Mouse (Mus musculus): ENCODE results near the gene Spsb1. TPM values are rescaled to one million over a fixed set of nuclear protein-coding genes. Genes with fewer than 3 reads are reported as not detected.

Gene Spsb1
- 1 to 10 TPM; 5.2 to 8.2 TPM for total RNA-seq (2021)
- long read RNA-seq, experiment 1, partial matches to known transcripts = 0 of 2 reads
- long read RNA-seq, experiment 1, other reads (novel, unspliced or antisense) = 0 of 2 reads
- long read RNA-seq, experiment 2, partial matches to known transcripts = 0 of 4 reads
- long read RNA-seq, experiment 2, other reads (novel, unspliced or antisense) = 2 of 4 reads

- DNase-seq = peak; percentile 97
Measured at GRCm38 (mm10) chr4:149954893-149955439, at the start of gene Spsb1. TSS of gene Spsb1 (minus strand) at chr4:149955043.

- no peak for DNase-seq
Measured at GRCm38 (mm10) chr4:150003641-150004040, 48.8 kb upstream of the Spsb1 start.

DNA sequence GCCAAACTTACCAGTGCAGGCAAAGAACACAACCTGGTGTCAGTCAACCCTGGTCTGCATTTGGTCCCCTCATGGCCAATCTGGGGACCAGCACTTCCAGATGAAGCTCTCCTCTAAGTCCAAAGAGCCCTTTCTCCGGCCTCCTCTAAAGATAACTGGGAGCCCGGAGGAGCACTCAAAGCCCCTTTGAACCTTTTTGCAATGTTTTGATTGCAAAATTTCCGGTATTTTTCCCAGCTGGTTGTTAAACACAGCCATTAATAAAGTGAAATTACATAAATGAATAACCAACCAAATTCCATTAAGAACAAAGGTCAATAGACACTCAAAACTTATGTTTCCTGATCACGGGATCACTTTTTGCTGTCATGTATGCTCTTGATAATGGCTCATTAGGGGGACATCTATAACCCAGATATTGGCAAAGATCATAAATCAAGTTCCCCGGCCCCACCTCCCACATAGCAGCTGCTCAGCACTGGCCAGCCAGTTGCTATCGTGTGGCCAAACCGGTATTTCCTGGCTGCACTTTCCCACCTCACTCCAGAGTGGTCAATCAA, 48.3 kb upstream of the Spsb1 start:
- peak; percentile 67 for DNase-seq

- DNase-seq = peak; percentile 40
Measured at GRCm38 (mm10) chr4:150002021-150002528, 47.2 kb upstream of the Spsb1 start.

GRCm38 (mm10) chr4:150001221-150001860, 46.5 kb upstream of the Spsb1 start:
- DNase-seq = no peak

- no peak for DNase-seq
Measured at GRCm38 (mm10) chr4:149999931-150000555, 45.2 kb upstream of the Spsb1 start.

DNA sequence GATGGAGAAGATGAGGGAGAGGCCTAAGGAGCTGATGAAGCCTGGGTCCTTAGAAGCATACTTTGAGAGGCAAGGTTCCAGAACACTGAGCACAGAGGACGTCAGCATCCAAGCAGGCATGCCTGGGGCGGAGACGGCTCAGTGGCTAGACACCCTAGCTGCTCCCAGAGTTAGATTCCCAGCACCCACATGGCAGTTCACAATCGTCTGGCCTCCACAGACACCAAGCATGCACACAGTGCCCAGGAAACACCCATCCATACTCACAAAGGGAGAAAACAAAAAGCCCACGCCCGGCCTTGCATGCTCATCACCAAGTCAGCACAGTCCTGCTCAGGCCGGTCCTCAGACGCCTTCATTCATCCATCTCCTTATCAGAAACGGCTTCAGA, 44.7 kb upstream of the Spsb1 start:
- no peak for DNase-seq

DNA sequence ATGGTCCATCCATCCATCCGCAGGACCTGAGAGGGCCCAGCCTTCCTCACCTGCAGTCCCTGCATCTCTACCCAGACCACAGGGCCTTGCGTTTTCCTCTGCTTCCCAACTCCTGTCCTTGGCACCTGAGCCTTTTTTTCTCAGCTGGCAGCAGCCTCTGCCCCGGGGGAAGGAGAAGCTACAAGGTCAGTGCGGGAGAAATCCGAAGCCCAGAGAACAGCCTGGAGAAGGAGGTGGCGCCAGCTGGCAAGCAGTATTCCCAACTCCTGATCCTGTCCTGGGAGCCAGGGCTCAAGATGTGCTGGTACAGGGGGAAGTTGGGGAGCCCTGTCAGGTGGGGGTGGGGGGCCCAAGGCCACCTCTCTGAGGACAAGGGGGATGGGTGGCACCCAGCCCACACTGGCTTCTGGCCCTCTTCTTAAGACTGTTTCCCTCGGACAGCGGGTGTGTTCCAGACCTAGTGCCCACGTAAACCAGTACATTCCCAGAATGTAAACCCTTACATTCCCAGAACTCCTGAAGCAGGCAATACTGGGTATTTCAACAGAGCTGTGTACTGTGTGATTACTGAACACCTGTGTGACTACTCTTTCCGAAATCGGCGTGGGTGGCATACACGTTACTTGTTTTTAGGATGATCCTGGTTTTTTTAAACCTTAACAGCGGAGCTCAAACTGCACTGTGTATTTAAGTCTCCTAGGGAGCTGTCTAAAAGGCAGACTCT, 44.1 kb upstream of the Spsb1 start:
- DNase-seq = peak; percentile 92

- peak; percentile 68 for DNase-seq
Measured at GRCm38 (mm10) chr4:149997999-149998398, 43.2 kb upstream of the Spsb1 start.

DNA sequence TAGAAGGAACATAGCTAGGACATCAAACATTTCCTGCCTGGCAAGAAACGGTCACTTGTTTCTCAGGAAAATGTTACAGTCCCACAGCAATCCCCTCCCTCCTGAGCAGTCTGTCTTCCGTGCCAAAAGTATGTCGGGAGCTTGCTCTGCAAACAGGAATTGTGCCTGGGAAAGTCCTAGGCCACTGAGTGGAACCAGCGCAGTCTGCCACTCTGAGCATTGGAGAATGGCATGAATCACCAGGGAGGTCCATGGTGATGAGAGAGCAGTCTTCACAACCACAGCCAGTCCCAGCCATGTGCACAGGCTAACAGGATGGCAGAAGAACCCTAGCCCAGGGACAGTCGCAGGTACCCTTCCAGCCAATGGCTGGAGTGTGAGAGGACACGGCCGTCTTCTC, 41.6 kb upstream of the Spsb1 start:
- DNase-seq = no peak

- DNase-seq = no peak
Measured at GRCm38 (mm10) chr4:149995911-149996310, 41.1 kb upstream of the Spsb1 start.

GRCm38 (mm10) chr4:149994218-149994617, 39.4 kb upstream of the Spsb1 start:
- DNase-seq = peak; percentile 16

DNA sequence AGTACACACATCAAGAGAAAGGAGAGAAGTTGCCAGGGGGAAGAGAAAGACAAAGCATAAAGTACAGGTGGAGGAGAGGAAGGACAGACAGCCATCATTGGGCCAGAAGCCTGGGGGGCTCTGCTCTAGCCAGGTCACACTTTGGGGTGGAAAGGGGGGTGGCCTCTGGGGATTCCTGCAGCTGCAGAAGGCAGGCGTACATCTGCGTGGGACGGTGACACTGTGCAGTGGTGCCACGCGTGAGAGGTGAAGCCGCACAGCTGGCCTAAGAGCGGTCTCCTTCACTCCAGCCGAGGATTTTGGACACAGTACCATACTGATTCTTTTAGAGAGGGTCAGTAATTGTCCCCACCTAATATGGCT, 37.8 kb upstream of the Spsb1 start:
- DNase-seq = peak; percentile 5

GRCm38 (mm10) chr4:149991755-149992669, 37.2 kb upstream of the Spsb1 start:
- DNase-seq = no peak

DNA sequence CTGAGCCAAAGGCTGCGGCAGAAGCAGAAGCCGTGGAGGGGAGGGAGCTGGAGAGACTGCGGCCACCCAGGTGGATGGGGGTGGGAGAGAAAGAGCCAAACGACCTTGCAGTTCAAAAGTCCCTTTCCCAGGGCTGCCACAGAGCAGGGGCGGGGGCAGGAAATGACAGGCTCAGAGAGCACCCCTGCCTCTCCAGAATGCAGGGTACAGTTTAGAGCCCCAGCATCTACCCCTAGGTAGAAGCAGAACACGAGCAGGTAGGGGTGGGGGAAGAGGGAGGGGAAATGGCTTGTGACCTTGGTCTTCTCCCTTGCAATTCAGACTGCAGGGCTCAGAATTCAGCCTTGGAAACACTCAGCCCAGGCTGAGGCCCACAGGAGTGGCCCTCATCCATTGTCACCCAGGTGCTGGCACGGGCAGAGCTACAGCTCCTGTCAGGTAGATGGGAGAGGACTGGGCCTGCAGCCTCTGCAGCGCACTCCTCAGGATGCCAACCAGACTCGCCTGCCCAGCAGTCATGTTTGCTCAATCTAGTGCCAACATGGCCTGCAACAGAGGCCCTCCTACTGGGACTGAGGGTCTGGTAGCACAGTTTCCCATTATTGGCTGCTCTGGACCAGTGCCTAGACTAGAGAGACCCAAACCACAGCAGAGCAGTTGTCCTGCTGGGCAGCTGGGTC, 36.3 kb upstream of the Spsb1 start:
- DNase-seq = no peak

DNA sequence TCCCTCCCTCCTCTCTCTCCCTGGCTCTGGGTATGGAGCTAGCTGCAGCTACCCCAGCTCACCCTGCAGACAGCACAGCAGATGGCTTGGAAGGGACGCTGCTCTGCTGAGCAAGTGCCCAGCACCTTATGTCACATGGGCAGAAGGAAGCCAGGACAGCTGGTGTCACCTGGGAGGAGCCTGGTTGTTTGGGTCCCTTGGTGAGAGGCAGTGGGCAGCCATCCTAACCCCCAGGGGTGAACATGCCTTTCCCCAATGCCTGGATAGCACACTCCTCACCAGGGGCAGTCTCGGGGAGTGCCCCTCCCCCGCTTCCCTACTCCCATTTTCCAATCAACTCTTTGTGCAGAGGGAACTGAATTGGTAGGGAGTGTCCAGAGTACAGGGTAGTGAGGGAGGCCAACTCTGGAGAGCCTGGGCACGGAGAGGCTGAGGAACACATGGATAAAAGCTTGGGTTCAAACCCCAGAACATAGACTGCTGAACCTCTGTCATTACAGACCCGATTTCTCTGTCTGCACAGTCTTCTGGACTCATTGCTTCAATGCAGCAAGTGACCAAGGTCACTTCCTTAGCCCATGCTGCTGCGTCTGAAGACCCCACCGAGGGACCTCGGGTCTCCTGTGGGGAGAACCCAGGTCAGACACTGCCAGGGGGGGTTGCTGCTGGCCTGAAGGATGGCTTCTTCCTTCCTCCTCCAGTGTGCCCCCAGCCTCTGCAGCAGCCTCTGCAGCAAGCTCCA, 35.5 kb upstream of the Spsb1 start:
- peak; percentile 88 for DNase-seq

DNA sequence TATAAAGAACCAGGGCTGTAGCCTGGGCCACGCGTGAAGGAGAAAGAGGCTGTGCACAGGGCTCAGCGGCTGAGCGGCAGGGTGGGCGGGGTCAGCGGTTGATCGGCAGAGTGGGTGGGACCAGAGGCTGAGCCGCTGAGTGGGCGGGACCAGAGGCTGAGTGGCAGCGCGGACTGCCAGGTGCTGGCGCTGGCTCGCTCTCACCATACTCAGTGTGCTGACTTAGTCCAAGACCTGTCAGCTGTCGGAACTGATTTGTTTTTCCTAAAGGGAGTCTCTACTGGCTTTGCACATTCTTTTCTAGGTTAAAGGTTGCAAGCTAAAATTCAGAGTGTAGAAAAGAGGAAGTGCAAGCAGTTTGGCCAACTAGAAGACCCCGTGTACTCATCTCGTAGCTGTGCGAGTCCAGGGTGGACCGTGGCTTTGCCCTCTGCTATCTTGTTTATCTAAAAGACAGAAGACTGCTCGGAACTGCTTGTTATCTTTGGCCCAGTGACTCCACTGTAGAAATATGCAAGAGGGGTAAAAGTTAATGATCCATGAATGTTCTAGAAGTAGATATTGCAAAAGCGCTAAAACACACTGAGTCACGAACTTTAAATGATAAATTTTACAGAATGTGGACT, 34.2 kb upstream of the Spsb1 start:
- DNase-seq = peak; percentile 91

DNA sequence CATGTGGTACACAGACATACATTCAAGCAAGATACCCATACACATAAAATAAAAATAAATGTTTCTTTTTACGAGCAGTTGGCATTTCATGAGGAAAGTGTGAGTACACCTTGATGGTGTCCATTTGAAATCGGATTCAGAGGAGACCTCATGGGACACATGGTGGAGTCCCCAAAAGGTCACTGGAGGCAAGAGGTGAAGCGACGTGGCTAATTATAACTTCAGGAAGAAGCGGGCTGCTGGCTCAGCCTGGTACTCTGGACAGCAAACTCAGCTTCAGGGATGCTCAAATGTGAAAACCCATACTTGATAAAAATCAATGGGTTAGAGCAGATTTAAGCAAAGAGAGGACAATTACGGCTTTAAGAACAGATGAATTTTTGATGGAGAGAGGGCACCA, 33.5 kb upstream of the Spsb1 start:
- no peak for DNase-seq

DNA sequence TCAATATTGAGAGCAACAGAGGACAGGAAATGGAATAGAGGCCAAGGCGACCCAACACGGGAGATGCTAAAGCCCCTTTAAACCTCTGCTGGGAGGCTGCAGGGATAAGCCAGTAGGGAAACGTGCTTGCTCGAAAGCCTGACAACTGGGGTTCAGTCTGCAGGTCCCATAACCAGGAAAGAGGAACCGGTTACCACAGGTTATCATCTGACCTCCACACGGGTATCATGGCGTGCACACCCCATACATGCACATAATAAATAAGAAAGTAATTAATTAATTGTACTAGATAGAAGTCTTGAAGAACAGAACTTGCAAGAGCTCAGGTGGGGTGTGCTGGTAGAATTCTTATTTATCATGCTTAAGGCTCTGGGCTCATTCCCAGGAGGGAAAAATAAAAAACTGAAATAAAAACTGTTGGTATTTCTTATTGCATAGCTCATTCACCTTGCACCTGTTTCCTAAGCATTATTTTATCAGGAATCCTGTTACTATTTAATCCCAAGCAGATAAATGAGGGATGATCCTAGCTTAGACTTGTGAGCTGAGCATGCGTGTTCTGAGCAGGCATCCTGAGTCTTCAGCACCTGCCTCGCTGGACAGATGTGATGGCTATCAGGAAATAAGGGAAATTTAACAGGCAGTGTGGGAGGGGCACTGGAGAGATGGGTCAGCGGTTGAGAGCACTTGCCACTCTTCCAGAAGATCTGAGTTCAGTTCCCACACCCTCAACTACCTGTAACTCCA, 32.0 kb upstream of the Spsb1 start:
- no peak for DNase-seq
